Mouse (Mus musculus): Measurements from ENCODE around the gene Wdr27.

Wdr27 gene

GRCm38 (mm10) chr17:14817975-14818374, 125.0 kb downstream of the Wdr27 start:
- no peak for DNase-seq

- DNase-seq, result no peak
Measured at GRCm38 (mm10) chr17:14816107-14816506, 126.9 kb downstream of the Wdr27 start.

- no peak for DNase-seq
Measured at GRCm38 (mm10) chr17:14815304-14815703, 127.7 kb downstream of the Wdr27 start.

- DNase-seq, result no peak
Measured at GRCm38 (mm10) chr17:14812631-14813030, 130.3 kb downstream of the Wdr27 start.

GRCm38 (mm10) chr17:14812033-14812432, 130.9 kb downstream of the Wdr27 start:
- no peak for DNase-seq

GRCm38 (mm10) chr17:14806808-14807207, 136.2 kb downstream of the Wdr27 start:
- no peak for DNase-seq

- no peak for DNase-seq
Measured at GRCm38 (mm10) chr17:14799243-14799642, 143.7 kb downstream of the Wdr27 start.

- DNase-seq, result no peak
Measured at GRCm38 (mm10) chr17:14795074-14795473, 147.9 kb downstream of the Wdr27 start.

GRCm38 (mm10) chr17:14779356-14779755, 163.6 kb downstream of the Wdr27 start:
- no peak for DNase-seq

GRCm38 (mm10) chr17:14771339-14771738, 171.6 kb downstream of the Wdr27 start:
- DNase-seq, result no peak

GRCm38 (mm10) chr17:14770377-14770776, 172.6 kb downstream of the Wdr27 start:
- no peak for DNase-seq

Measured in embryo, embryonic 11 days (tissue).